Mouse (Mus musculus) intestine, embryonic 16.5 days (tissue): ENCODE measurements around the gene Gipc3. TPM values are rescaled to one million over a fixed set of nuclear protein-coding genes. Genes with fewer than 3 reads are reported as not detected.
A peak's percentile ranks its signal among the peaks of the same experiment; 100 is the strongest.

Experiments
- ATAC-seq: fragments of 200-750 bp; cut with Nextera tagmentation; 2 replicates; pipeline ENCODE4 v1.8.0; 2017; ENCODE audit warnings: moderate TSS enrichment, moderate library complexity
- H3K27ac ChIP-seq: fragments of 300-500 bp; sonication (generic); 2 replicates; pipeline ENCODE4 v1.5.1; 2014; ENCODE audit warnings: mild to moderate bottlenecking, low read length
- H3K27me3 ChIP-seq: fragments of 300-500 bp; sonication (generic); replicated peaks from 2 replicates; pipeline ENCODE4 v1.6.1; 2014; ENCODE audit warnings: low read length, control low read depth, mixed read lengths; ENCODE audit not compliant: control insufficient read depth, insufficient read depth
- H3K36me3 ChIP-seq: fragments of 300-500 bp; sonication (generic); 2 replicates; pipeline ENCODE4 v1.6.1; 2014; ENCODE audit warnings: low read length, control low read depth; ENCODE audit not compliant: control insufficient read depth, insufficient read depth
- H3K4me1 ChIP-seq: fragments of 300-500 bp; sonication (generic); 2 replicates; pipeline ENCODE4 v1.6.1; 2014; ENCODE audit warnings: low read length, control low read depth, mixed read lengths; ENCODE audit not compliant: control insufficient read depth, insufficient read depth
- H3K4me2 ChIP-seq: fragments of 300-500 bp; sonication (generic); 2 replicates; pipeline ENCODE4 v1.6.1; 2014; ENCODE audit warnings: low read depth, low read length, control low read depth
- H3K4me3 ChIP-seq: fragments of 300-500 bp; sonication (generic); 2 replicates; pipeline ENCODE4 v1.5.1; 2014; ENCODE audit warnings: mild to moderate bottlenecking, low read length
- H3K9ac ChIP-seq: fragments of 300-500 bp; sonication (generic); 2 replicates; pipeline ENCODE4 v1.6.1; 2014; ENCODE audit warnings: low read depth, low read length
- H3K9me3 ChIP-seq: fragments of 300-500 bp; sonication (generic); 2 replicates; pipeline ENCODE4 v1.6.1; 2016; ENCODE audit warnings: low read length, control low read depth; ENCODE audit not compliant: control insufficient read depth
- WGBS: fragments of 180-500 bp; shearing (Covaris S2); extraction: QIAGEN DNeasy Blood & Tissue Kit; methylation state at CpG from one replicate; pipeline ENCODE4 v1.1.7; 2014; 5-methylcytosine and 5-hydroxymethylcytosine counted together
- polyA plus RNA-seq: library from polyadenylated mRNA; unstranded; fragments of >200 nt; fragmentation: Nextera tagmentation; extraction: Ambion mirVana; gene quantifications from 2 replicates; pipeline ENCODE4 v1.2.1, GENCODE M21; 2015

The Gipc3 gene
- 0.06 and 0.12 TPM in 2 replicates for polyA plus RNA-seq

DNA sequence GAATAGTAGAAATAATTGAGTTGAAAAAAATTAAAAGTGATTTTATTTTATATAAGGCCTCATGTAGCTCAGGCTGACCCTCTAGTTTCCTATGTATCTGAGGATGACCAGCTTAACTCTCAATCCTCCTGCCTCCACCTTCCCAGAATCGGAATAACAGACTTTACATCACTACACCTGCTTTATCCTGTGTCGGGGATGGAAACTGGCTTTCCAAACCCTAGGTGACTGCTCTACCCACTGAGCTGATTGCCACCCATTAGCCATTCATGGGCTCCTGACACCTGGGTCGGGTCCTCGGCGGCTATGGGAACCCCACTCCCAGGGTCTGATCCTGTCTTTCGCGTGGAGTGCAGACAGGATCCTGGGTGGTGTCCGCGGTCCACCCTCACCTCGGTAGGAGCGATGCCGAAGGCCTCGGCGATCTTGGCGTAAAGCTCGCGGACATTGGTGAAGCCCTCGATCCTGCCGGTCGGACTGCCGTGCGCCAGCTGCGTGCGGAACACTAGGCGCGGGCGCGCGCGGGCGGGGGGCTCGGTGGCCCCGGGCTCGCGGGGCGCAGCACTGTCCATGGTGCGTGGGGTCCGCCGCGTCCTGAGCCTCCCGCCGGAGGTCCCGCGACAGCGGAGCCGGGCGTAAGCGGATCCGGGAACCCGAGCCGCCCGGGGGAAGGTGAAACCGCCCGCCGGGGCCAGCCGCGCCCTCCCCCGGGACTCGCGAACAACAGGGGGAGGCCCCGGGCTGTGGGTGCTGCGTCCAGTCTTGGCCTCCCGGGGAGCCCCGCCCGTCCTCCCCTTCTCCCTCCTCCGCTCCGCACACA, at the start of gene Gipc3:
Gipc3 (minus strand) TSS at position 581 of the 820 bp plus-strand sequence.
- no peak for ATAC-seq
- Histone ChIP-seq H3K4me2 (peak within 1 kb of the TSS; percentile 96), H3K9me3 (no peaks in the 10 kb centered on the region), H3K4me3 (peak within 1 kb of the TSS; percentile 60), H3K4me1 (peaks cover 32% of the 10 kb centered on the region), H3K27ac (no peak within 1 kb of the TSS), H3K36me3 (no peaks in the 10 kb centered on the region), H3K27me3 (peaks cover 13% of the 10 kb centered on the region; the same call in 1 of the 2 replicates), H3K9ac (peak within 1 kb of the TSS; percentile 76)
- 3% methylated on average over 64 of the region's 67 CpGs for WGBS

DNA sequence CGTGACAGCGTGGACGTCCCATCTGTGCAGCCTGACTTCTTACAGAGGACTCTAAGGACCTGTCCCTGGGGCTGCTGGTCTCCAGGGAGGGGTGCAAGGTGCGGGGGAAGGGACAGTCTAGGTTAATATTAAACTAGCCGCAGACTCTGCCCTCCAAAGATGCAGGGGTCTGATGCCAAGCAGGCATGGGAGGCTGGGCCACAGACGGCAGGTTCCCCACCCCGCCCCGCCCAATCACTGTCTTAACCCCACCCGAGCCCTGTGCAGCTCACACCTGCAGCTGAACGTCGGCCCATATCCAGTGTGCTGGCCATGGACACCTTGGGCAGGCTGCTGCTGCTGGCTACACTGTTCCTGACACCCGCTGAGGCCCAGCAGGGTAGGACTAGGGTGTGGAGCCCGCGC, 49.7 kb upstream of the Gipc3 start, which contains the start of gene Smim24:
Smim24 (plus strand) TSS at position 271 of the 405 bp plus-strand sequence.
- whole genome bisulfite sequencing = 45% methylated on average over 14 of the region's 14 CpGs
- Histone ChIP-seq H3K36me3 (peaks cover 9% of the 10 kb centered on the region), H3K4me3 (peak within 1 kb of the TSS; percentile 50)

DNA sequence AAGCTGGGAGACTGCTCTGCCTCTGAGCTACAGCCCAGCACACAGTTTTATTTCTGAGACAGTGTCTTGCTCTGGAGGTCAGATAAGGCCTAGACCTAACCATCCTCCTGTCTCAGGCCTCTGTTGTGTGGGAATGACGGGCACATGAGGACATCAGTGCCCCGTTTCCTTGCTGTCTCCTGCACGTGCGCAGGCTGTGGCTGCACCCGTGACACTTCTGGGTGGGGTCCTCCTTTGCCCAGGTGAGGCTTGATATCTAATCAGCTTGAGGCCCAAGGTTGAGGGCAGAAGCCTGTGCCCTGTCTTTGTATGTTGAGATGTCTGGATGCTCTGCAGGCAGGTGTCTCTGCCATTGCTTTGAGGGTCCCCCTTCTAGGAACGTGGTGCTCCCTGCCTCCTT, 49.2 kb upstream of the Gipc3 start:
- H3K27ac ChIP-seq = peak overlapping the region; percentile 96
- WGBS = 56% methylated on average over 6 of the region's 6 CpGs
- H3K9me3 ChIP-seq = no peaks in the 10 kb centered on the region
- peak; percentile 79 for ATAC-seq
- peak overlapping the region; percentile 57 for H3K4me2 ChIP-seq
- H3K27me3 ChIP-seq = no peaks in the 10 kb centered on the region
- peak overlapping the region; percentile 50; the same call in 1 of the 2 replicates for H3K4me3 ChIP-seq
- peaks cover 10% of the 10 kb centered on the region for H3K36me3 ChIP-seq
- peak overlapping the region; percentile 58 for H3K9ac ChIP-seq
- H3K4me1 ChIP-seq = peaks cover 23% of the 10 kb centered on the region

More for the DNA sequence above, 49.7 kb upstream of the Gipc3 start, which contains the start of gene Smim24:
- H3K9me3 ChIP-seq = no peaks in the 10 kb centered on the region
- peak within 1 kb of the TSS; percentile 57 for H3K4me2 ChIP-seq
- H3K27me3 ChIP-seq = no peaks in the 10 kb centered on the region
- H3K27ac ChIP-seq = peak within 1 kb of the TSS; percentile 96
- H3K9ac ChIP-seq = peak within 1 kb of the TSS; percentile 70
- peaks cover 23% of the 10 kb centered on the region for H3K4me1 ChIP-seq
- peak; percentile 90 for ATAC-seq

- Histone ChIP-seq H3K36me3 (peaks cover 11% of the 10 kb centered on the region), H3K4me3 (no peak overlapping the region), H3K9ac (no peak overlapping the region), H3K4me1 (peaks cover 27% of the 10 kb centered on the region), H3K4me2 (no peak overlapping the region), H3K27ac (no peak overlapping the region), H3K27me3 (no peaks in the 10 kb centered on the region), H3K9me3 (no peaks in the 10 kb centered on the region)
- no peak for ATAC-seq
- 87% methylated on average over 13 of the region's 13 CpGs for WGBS
Measured at GRCm38 (mm10) chr10:81390678-81390965, 47.6 kb upstream of the Gipc3 start.

DNA sequence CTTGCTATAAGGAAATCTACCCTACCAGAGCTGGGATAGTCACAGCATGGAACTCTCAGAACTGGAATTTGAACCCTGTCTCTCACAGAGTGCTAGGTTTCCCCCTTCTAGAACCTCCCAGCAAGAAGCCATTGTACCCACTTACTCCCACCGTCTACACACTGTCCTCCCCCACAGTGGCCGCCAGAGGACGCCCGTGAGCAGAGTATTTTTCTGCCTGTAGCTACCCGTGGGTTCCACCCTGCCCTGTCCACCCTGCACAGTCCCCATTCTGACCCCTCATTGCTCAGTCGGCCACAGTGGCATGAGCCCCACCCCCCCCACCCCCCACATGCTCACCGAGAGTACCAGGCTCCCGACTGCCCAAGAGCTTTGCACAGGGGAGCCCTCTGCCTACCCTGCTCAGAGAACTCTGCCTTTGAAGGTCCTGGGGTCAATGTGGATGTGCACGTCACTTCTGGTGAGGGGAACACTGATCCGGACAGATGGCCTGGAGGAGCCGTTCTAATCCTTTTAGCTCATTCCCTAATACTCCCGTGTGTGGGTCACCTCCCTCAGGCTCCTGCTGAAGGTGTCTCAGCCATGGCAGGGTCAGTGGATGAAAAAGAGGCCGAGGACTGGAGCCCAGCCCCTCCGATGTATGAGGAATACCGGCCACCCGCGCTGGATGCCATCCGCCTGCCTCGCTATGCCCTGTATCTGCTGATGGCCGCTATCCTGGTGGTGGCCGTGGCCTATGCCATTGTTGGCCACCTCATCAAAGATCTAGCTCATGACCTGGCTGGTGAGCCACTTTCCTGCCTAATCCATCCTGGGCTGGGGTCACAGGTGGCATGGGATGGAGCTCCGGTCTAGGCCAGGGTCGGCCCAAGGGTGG, 47.0 kb upstream of the Gipc3 start:
- WGBS = 61% methylated on average over 23 of the region's 23 CpGs
- H3K27ac ChIP-seq = peak overlapping the region; percentile 10; the same call in 1 of the 2 replicates
- H3K9ac ChIP-seq = peak overlapping the region; percentile 27
- ATAC-seq = no peak
- no peak overlapping the region for H3K4me2 ChIP-seq
- H3K36me3 ChIP-seq = peaks cover 11% of the 10 kb centered on the region
- H3K4me3 ChIP-seq = no peak overlapping the region
- peaks cover 32% of the 10 kb centered on the region for H3K4me1 ChIP-seq
- no peaks in the 10 kb centered on the region for H3K27me3 ChIP-seq
- H3K9me3 ChIP-seq = no peaks in the 10 kb centered on the region

GRCm38 (mm10) chr10:81389373-81389772, 46.3 kb upstream of the Gipc3 start:
- H3K9me3 ChIP-seq = no peaks in the 10 kb centered on the region
- H3K4me3 ChIP-seq = no peak overlapping the region
- peak overlapping the region; percentile 10; the same call in 1 of the 2 replicates for H3K27ac ChIP-seq
- H3K4me1 ChIP-seq = peaks cover 35% of the 10 kb centered on the region
- no peak for ATAC-seq
- peaks cover 11% of the 10 kb centered on the region for H3K36me3 ChIP-seq
- peak overlapping the region; percentile 27 for H3K9ac ChIP-seq
- no peaks in the 10 kb centered on the region for H3K27me3 ChIP-seq
- WGBS = 44% methylated on average over 3 of the region's 3 CpGs
- H3K4me2 ChIP-seq = no peak overlapping the region

DNA sequence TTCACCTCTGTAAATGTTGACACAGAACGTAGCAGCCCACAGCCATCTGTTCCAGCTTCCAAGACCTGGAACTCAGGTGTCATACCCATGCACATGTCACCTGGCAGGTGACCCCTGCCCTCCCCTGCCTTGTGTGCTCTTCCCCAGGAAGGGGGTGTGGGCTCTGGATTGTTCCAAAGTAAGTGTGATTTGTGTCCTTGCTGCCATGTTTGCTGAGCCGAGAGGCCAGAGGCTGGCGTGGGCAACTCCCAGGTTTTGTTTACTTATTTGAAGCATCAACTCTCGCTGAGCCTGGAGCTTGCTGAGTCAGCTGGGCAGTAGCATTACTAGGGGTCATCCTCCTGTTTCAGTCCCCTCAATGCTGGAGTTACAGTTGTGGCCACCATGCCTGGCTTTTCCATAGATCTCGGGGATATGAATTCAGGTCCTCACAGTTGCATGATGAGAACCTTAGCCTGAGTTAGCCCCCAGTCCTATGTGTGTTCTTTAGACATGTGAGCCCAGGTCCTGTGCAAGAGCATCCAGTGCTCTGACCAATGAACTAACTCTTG, 45.5 kb upstream of the Gipc3 start, which contains the start of gene Gm48552:
Gm48552 (plus strand) TSS at position 501 of the 551 bp plus-strand sequence.
- Histone ChIP-seq H3K4me2 (no peak within 1 kb of the TSS), H3K27me3 (no peaks in the 10 kb centered on the region), H3K4me1 (peaks cover 35% of the 10 kb centered on the region), H3K9ac (peak within 1 kb of the TSS; percentile 35), H3K36me3 (peaks cover 11% of the 10 kb centered on the region), H3K27ac (peak within 1 kb of the TSS; percentile 10; the same call in 1 of the 2 replicates), H3K4me3 (no peak within 1 kb of the TSS), H3K9me3 (no peaks in the 10 kb centered on the region)
- 53% methylated on average over 5 of the region's 5 CpGs for WGBS
- ATAC-seq = no peak

DNA sequence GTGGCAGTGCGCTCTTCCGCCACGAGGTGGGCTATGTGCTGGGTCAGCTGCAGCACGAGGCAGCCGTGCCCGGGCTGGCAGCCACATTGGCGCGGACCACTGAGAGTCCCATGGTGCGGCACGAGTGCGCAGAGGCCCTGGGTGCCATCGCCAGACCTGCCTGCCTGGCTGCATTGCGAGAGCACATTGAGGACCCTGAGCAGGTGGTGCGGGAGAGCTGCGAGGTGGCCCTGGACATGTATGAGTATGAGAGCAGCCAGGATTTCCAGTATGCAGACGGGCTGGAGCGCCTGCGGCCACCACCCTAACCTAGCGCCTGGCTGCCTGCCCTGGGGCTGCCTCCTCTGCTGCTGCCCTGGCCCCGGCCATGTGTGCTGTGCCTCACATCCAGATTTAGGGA, 44.6 kb upstream of the Gipc3 start:
- 0 out of 2 replicates have a peak overlapping the region, but pooled peaks have one; percentile 4 for H3K27ac ChIP-seq
- peaks cover 11% of the 10 kb centered on the region for H3K36me3 ChIP-seq
- WGBS = 95% methylated on average over 20 of the region's 20 CpGs
- no peaks in the 10 kb centered on the region for H3K27me3 ChIP-seq
- H3K4me3 ChIP-seq = no peak overlapping the region
- H3K9me3 ChIP-seq = no peaks in the 10 kb centered on the region
- H3K9ac ChIP-seq = peak overlapping the region; percentile 35; the same call in 1 of the 2 replicates
- ATAC-seq = no peak
- no peak overlapping the region for H3K4me2 ChIP-seq
- H3K4me1 ChIP-seq = peaks cover 30% of the 10 kb centered on the region
